In the genomic region with DNA sequence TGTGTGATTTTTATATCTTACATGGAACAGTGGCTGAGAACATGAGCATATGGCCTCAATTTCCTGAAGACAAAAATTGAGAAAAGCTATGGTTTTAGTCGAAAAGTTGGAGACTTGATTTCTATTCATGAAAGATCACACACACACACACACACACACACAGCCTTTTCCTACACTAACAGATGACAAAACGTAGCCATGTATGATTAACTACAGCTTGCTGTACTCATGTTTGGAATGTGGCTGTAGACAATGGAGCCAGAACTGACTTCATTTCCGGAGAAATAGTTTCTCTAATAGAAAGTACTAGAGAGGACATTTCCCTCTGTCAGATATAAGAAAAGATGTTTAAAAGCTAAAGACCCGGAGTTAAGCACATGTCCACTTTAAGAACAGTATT, we compare ENCODE assay signal across 13 mouse cellular contexts.
A peak's percentile ranks its signal among the peaks of the same experiment; 100 is the strongest.
DNase-seq lines count a peak whose midpoint lies in the region; ATAC-seq and TF ChIP-seq lines count a peak whose summit lies in the region.
"Had no signal": no experiment of that assay in that cellular context is flagged by ENCODE, and none has a peak within 500 bp of the region (broad histone marks: within the 10 kb centered on the region; RNA-seq: fewer than 3 reads in every experiment).

No protein-coding gene starts in this region.

- H3K9ac ChIP-seq in heart, adult 2 months (ENCODE audit: low read depth, low read length), result no peak overlapping the region
- no peak overlapping the region for H3K9ac ChIP-seq in heart, embryonic 12.5 days
- H3K9ac ChIP-seq in forebrain, embryonic 16.5 days (replicated peaks; ENCODE audit: low read depth, low read length), result no peak overlapping the region

- H3K79me2 ChIP-seq in heart, adult 2 months (replicated peaks; ENCODE audit: control insufficient read depth, insufficient read depth, low read length), result no peaks in the 10 kb centered on the region

- H3K27me3 ChIP-seq in heart, adult 2 months (ENCODE audit: control insufficient read depth, insufficient read depth, low read length), result no peaks in the 10 kb centered on the region
- 0 out of 2 replicates have a peak, but pooled peaks cover 8% of the 10 kb centered on the region for H3K27me3 ChIP-seq in heart, embryonic 12.5 days (replicated peaks)
- H3K27me3 ChIP-seq in forebrain, embryonic 16.5 days (replicated peaks; ENCODE audit: control insufficient read depth, insufficient read depth, low read length), result no peaks in the 10 kb centered on the region
- H3K27me3 ChIP-seq: Patski had no signal

- 26% methylated on average over 4 of the region's 4 CpGs for WGBS in heart, adult 2 months
- WGBS in heart, embryonic 12.5 days, result 58% methylated on average over 4 of the region's 4 CpGs
- 60% methylated on average over 4 of the region's 4 CpGs for WGBS in forebrain, embryonic 16.5 days

- H3K4me2 ChIP-seq in heart, embryonic 12.5 days, result no peak overlapping the region
- no peak overlapping the region for H3K4me2 ChIP-seq in forebrain, embryonic 16.5 days (ENCODE audit: low read length)

- peak overlapping the region; percentile 45 for H3K27ac ChIP-seq in heart, adult 2 months
- no peak overlapping the region for H3K27ac ChIP-seq in heart, embryonic 12.5 days (ENCODE audit: poor library complexity, severe bottlenecking)
- H3K27ac ChIP-seq in layer of hippocampus, adult 2 months, result peak overlapping the region; percentile 82; the same call in 1 of the 2 replicates
- no peak overlapping the region for H3K27ac ChIP-seq in forebrain, embryonic 16.5 days (ENCODE audit: low read length)

- no peak for TF ChIP-seq CTCF in heart, adult 2 months (IDR thresholded peaks at IDR 0.05)
- no peak for TF ChIP-seq CTCF in layer of hippocampus, adult 2 months (conservative IDR thresholded peaks at IDR 0.05)

- DNase-seq in heart, adult 2 months, result no peak
- DNase-seq in layer of hippocampus, adult 2 months (ENCODE audit: low spot score in 2 of 2), result no peak
- DNase-seq in layer of hippocampus, adult 9-10 months (ENCODE audit: low spot score), result no peak
- DNase-seq in NIH3T3 (ENCODE audit: low read depth), result peak; percentile 24
- DNase-seq in kidney, postnatal 4 days, result peak; percentile 50 to 59
- DNase-seq in cerebellum, adult 9-10 months, result no peak
- DNase-seq: adrenal gland, adult 2 months had no signal

- intact Hi-C loops in heart, adult 2 months (cut with DNase I), result loop anchor here (5.0 kb wide), 2 partner anchors 52 to 78 kb away; no protein-coding TSS in a partner anchor

- peaks cover 9% of the 10 kb centered on the region for H3K4me1 ChIP-seq in heart, adult 2 months (ENCODE audit: control insufficient read depth, insufficient read depth, low read length)
- peaks cover 14% of the 10 kb centered on the region for H3K4me1 ChIP-seq in heart, embryonic 12.5 days (replicated peaks)
- peaks cover 19% of the 10 kb centered on the region for H3K4me1 ChIP-seq in forebrain, embryonic 16.5 days (replicated peaks; ENCODE audit: control insufficient read depth, insufficient read depth, low read length)

- H3K9me3 ChIP-seq in heart, embryonic 12.5 days (replicated peaks), result no peaks in the 10 kb centered on the region
- no peaks in the 10 kb centered on the region for H3K9me3 ChIP-seq in forebrain, embryonic 16.5 days (ENCODE audit: control insufficient read depth, low read length)

- TF ChIP-seq POLR2A in heart, adult 2 months (IDR thresholded peaks at IDR 0.05; ENCODE audit: insufficient read depth, low read depth, low read length), result no peak

- H3K4me3 ChIP-seq in heart, adult 2 months, result peak overlapping the region; percentile 34
- no peak overlapping the region for H3K4me3 ChIP-seq in heart, embryonic 12.5 days
- no peak overlapping the region for H3K4me3 ChIP-seq in layer of hippocampus, adult 2 months
- no peak overlapping the region for H3K4me3 ChIP-seq in forebrain, embryonic 16.5 days (replicated peaks; ENCODE audit: low read length)

- no peaks in the 10 kb centered on the region; the same call in 1 of the 2 replicates for H3K36me3 ChIP-seq in heart, adult 2 months (ENCODE audit: control insufficient read depth, insufficient read depth, low read length)
- H3K36me3 ChIP-seq in heart, embryonic 12.5 days, result no peaks in the 10 kb centered on the region
- H3K36me3 ChIP-seq in forebrain, embryonic 16.5 days (ENCODE audit: control insufficient read depth, insufficient read depth), result no peaks in the 10 kb centered on the region

- no peak for TF ChIP-seq EP300 in heart, adult 2 months (IDR thresholded peaks at IDR 0.05; ENCODE audit: insufficient read depth, low read depth, low read length)

- no peak for ATAC-seq in heart, embryonic 12.5 days (ENCODE audit: insufficient number of reproducible peaks, low FRiP score)
- ATAC-seq in forebrain, embryonic 16.5 days, result no peak
- ATAC-seq: forebrain, embryonic 14.5 days; intestine, postnatal 0 days; midbrain, embryonic 16.5 days; Patski had no signal

Comparison
In these comparisons a context has a peak if more than half of its experiments do, and no peak if none do; other contexts are left out.
1. H3K27ac ChIP-seq: peak in heart, adult 2 months (single experiment) and layer of hippocampus, adult 2 months (single experiment); none in heart, embryonic 12.5 days (single experiment) and forebrain, embryonic 16.5 days (single experiment).
2. DNase-seq: peak in NIH3T3 (single experiment) and kidney, postnatal 4 days (2 of 2); none in heart, adult 2 months (0 of 2), layer of hippocampus, adult 2 months (0 of 2), layer of hippocampus, adult 9-10 months (single experiment) and cerebellum, adult 9-10 months (single experiment).